Mouse (Mus musculus) layer of hippocampus, adult 9-10 months (tissue): ENCODE results near the gene Anxa6.

ENCODE experiments used
- DNase-seq: peaks from one replicate; pipeline ENCODE4 v3.0.0; 2022; ENCODE audit warnings: low spot score

The Anxa6 gene

DNA sequence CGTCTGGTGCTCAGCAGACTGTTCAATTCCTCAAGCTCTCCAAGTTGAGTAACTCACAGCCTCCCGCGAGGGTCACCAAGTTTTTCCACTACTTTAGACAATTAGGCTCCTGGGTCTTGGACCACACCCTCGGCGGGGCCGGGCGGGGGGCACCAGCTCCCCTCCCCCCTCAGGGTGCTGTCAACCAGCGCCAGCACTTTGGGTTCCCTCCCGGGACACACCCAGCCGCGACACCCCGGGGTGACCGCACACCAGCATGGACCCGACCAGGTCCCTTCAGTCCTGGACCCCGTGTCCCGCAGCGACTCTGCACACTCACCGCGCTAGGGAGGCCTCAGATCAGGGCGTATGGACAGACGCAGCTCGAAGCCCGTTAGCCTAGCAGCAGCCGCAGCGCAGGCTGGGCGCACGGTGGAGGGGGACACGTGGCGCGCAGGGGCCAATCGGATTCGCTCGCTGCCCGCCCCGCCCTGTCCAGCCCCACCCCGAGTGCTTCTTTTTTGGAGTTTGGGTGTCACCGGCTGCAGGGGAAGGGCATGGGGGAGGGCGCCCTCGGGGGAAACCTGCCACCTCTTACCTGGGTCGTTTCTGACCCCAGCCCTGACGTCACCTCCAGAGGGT is at the start of gene Anxa6:
Anxa6 (minus strand) TSS at position 406 of the 621 bp plus-strand sequence.
- DNase-seq, result no peak

DNA sequence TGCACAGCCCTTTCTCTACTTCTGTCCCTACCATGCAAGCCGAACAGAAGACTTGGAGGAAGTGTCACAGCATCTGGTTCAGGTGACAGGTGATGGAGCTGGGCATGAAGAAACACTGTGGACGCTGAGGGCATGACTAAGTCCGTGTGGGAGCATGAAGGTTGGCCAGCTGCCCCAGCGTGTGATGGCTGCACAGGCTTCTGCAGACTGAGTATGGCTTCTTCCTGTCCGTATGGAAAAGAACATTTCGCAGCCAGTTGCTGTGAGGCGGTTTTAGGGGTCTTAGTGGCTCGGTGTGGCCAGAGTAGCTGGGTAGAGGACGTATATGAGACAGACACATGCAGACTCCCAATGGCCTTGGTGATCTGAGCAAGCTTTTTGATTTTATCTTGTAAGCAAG is 48.0 kb upstream of the Anxa6 start:
- DNase-seq, result no peak

DNA sequence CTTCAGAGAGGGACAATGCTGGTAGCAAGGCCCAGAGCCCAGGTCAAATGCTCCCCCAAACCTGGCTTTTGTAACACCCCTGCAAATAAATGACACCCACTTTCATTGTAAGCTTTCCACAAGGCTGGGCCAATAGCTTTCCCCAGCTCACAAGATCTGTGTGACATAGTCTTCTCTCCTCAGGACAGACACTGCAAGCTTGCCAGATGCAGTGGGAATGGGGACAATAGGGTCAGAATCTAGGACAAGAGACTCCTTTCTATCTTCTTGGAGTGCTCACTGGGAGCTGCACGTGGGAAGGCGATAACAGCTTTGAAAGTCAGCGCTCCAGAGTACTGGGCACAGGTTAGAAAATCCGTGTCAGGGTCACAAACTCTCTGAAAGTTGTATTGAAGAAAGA is 45.9 kb upstream of the Anxa6 start:
- DNase-seq, result no peak

DNA sequence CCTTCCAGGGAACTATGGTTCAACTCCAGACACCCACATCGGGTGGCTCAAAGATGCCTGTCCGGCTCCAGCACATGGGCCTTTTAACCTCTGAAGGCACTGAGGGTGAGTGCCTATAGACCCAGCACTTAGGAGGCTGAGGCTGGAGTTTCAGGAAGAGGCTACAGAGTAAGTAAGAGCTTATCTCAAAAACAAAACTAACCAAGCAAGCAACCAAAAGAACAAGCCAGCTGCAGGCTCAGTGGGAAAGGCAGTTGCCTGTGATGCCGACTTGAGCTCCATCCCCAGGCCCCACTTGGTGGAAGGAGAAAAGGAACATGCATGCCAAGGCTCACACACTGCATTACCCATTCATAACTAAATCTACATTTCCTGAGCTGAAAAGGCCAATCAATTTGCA is 45.3 kb upstream of the Anxa6 start:
- no peak for DNase-seq

GRCm38 (mm10) chr11:55077331-55078231 is 44.3 kb upstream of the Anxa6 start, which contains the start of gene Ccdc69:
Ccdc69 (minus strand) TSS chr11:55078131.
- DNase-seq, result no peak

DNA sequence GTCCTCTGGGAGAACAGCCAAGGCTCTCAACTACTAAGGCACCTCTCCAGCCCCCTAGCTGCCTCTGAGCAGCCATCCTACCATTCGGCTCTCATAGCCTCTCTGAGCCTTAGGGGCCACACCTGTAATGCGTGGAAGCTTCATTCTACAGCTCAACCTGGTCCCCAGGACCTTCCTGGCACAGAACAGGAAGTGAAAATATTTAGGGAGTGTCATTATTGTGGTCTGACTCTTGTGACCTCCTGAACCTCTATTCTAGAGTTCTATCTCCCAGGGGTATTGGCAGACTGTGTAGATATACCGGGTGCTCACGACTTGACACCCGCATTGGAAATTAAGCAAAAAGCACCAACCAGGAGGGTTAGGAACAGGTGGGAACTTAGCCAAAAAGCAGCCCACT is 43.0 kb upstream of the Anxa6 start:
- DNase-seq, result no peak

- DNase-seq, result no peak
These were observed 42.4 kb upstream of the Anxa6 start for GRCm38 (mm10) chr11:55075602-55076001.

DNA sequence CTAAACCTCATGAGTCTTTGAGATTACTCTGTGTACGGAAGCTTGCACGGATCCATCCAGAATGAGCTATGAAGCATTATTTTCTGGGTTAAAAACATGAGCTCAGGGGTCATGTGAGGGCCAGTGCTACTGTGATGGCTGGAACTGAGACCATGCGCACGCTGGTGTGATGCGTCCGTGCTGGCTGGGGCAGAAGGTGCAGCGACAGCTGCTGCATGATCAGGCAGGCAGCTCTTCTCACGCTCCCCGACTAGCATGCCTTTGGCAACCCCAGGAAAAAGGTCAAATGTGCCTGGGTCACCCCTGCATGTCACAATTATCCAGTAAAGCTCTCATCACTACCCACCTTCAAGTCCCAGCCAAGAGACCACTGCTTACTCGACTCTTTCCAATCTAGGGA is 39.9 kb upstream of the Anxa6 start:
- no peak for DNase-seq

- no peak for DNase-seq
These were observed 39.2 kb upstream of the Anxa6 start for GRCm38 (mm10) chr11:55072467-55072866.

DNA sequence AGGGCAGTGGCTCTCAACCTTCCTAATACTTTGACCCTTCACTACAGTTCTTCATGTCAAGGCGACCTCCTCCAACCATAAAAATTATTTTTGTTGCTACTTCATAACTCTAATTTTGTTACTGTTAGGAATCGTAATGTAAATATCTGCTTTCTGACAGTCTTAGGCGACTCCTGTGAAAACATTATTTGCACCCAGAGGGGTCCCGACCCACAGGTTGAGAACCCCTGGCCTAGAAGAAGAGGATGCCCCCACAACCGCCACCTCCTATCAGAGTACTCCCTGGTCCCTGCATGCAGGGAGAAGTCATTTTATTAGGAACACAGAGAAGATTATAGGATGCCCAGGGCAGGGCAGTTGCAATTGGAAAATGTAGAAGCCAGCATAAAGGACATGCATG is 38.1 kb upstream of the Anxa6 start:
- DNase-seq, result no peak

DNA sequence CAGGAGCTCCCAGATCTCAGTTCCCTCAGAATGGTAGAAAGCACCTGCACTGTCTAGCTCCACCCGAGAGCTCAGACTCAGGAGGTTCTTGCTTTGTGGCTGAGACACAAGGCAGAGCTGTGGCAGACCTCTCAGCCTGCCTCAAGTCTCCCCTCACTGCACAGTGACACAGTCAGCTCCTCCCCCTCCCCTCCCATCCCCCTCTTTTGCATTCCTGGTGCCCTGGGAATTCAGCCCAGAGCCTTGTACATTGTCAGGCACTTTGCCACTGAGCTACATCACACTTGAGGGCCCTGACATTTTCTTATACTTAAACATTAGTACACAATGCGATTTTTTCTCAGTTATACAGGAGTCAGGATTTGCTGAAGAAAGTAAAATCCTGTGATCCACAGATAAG is 35.8 kb upstream of the Anxa6 start:
- DNase-seq, result no peak

GRCm38 (mm10) chr11:55066921-55067320 is 33.7 kb upstream of the Anxa6 start:
- DNase-seq, result no peak

DNA sequence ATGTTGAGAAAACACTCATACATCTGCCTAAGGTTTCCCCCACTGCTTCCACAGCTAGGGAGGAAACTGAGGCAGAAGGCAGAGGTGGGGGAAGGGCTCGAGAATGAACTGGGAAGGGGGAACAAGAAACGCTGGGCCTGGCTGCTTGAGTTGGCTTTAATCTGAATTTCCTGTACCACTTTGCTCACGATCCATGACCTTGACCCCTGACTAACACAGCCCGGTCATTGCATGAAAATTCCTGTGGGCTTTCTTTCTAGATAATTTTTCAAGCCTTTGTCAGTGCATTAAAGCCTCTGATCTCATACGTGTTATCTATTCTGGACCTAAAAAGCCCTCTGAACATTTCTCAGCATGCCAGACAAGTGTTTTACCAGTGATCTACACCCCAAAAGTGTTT is 29.6 kb upstream of the Anxa6 start:
- no peak for DNase-seq

DNA sequence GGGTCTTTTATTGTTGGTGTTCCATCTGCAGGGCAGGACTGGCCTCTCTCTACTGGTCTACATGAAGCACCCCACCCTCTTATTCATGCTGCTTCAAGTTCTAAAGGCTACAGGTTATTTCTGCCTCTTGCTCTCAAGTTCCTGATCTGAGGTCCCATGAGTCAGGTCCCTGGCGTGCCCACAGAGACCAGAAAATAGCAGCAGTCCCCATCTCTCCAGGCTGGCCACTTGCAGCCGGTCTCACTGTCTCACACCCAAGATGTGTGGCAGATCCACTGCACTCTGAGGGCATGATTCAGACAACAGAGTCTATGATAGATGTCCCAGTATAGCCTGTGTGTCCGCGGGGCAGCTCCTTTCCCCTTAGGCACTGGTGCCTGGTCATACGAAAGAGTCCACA is 27.6 kb upstream of the Anxa6 start:
- no peak for DNase-seq

- DNase-seq, result no peak
These were observed 24.3 kb upstream of the Anxa6 start for GRCm38 (mm10) chr11:55057511-55057910.

DNA sequence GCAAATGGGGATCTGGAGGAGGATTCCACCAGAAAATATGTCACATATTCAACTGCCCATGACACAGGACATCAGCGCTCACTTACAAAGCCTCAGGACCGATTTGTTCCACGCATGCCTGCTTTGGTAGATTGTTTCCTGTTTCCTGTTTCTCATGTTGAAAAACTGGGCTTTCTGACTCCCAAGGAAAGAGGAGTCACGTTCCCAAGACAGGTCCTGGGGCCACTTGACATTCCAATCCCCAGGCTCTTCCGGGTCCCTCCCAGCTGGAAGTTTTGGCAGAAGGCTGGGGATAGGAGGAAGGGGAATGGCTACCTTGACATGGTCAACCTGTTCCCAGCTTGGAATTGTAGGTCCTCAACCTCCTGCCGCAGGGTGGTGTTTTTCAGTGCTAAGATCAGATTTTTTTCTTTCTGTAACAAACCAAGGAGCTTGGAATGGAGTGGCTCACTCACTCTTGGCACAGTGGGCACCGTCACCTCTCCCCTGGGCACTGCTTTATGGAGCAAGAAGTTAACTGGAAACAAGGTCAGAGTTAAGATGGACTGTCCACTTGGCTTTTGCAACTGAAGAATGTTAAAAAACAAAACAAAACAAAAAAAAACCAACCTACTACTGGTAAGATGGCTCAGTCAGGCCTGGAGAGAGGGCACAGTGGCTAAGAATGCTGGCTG is 17.7 kb upstream of the Anxa6 start:
- DNase-seq, result no peak

- no peak for DNase-seq
These were observed 13.4 kb upstream of the Anxa6 start for GRCm38 (mm10) chr11:55046600-55046999.

DNA sequence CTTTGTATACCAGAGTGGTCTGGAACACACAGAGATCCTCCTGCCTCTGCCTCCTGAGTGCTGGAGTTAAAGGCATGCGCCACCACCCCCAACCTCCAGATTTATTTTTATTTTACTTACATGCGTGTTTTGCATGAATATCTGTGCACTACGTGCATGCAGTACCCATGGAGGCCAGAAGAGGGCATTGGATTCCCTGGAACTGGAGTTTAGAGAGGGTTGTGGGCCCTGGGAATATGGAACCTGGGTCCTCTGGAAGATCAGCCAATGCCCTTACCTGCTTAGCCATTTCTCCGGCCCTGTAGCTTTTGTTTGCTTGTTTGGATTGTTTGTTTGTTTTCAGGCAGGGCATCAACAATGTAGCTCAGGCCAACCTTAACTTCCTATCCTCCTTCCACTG is 8.1 kb upstream of the Anxa6 start:
- no peak for DNase-seq

- DNase-seq, result peak; percentile 48
These were observed 6.3 kb upstream of the Anxa6 start for GRCm38 (mm10) chr11:55039591-55039990.

- no peak for DNase-seq
These were observed 3.4 kb upstream of the Anxa6 start for GRCm38 (mm10) chr11:55036601-55037000.

GRCm38 (mm10) chr11:55032286-55032685 is 959 bp downstream of the Anxa6 start:
- no peak for DNase-seq

DNA sequence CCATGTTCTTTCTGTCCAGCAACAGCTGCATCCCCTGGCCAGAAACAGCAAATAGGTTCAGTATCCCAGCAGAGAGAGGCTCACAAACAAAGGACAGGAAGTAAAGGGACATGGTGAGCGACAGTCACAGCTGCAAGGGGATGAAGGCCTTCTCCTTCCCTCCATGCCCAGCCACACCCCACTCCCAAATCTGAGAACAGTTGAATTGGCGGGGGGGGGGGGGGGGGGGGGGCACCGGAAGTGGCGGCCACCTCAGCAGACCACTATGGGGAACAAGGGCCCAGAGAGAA is 1.3 kb downstream of the Anxa6 start:
- no peak for DNase-seq
